Mouse (Mus musculus): ENCODE data around the gene Pnkp. TPM values are rescaled to one million over a fixed set of nuclear protein-coding genes. Genes with fewer than 3 reads are reported as not detected.

Gene Pnkp
- polyA plus RNA-seq, 1 experiment = 261 TPM

- no peak overlapping the region for H3K27ac ChIP-seq (ENCODE audit: control insufficient read depth, insufficient read depth, low read depth, low read length, poor library complexity)
- 92% methylated on average over 7 of the region's 7 CpGs for WGBS
- peaks cover 6% of the 10 kb centered on the region; the same call in 1 of the 2 replicates for H3K4me1 ChIP-seq (ENCODE audit: control insufficient read depth, insufficient read depth, low read length)
- TF ChIP-seq CTCF (IDR thresholded peaks at IDR 0.05; ENCODE audit: control insufficient read depth, insufficient read depth, low read length) = no peak
- TF ChIP-seq POLR2A (IDR thresholded peaks at IDR 0.05; ENCODE audit: borderline replicate concordance, control insufficient read depth, low read depth, low read length) = no peak
- no peak overlapping the region for H3K4me3 ChIP-seq (replicated peaks; ENCODE audit: control insufficient read depth, low read depth, low read length)
Observed at GRCm38 (mm10) chr7:44846804-44847203, 10.1 kb upstream of the Pnkp start.

DNA sequence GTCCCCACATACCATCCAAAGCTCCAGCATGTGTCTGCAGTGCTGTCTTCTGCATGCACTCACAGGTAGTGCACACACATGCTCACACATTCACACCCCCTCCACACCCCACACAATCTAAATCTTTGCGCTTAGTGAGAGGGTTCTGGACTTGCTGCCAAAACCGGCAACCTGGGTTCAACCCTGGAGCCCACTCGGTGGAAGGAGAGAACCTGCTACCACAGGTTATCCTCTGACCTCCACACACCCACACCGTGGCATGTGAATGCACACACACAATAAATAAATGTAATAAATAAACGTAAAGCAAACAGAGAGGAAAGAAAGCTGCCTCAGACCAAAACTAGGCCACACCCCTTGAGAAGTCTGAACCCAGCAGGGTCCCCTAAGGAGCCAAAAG, 9.2 kb upstream of the Pnkp start:
- peaks cover 6% of the 10 kb centered on the region; the same call in 1 of the 2 replicates for H3K4me1 ChIP-seq (ENCODE audit: control insufficient read depth, insufficient read depth, low read length)
- peak overlapping the region; percentile 83 for H3K4me3 ChIP-seq (replicated peaks; ENCODE audit: control insufficient read depth, low read depth, low read length)
- WGBS = 72% methylated on average over 5 of the region's 5 CpGs
- TF ChIP-seq POLR2A (IDR thresholded peaks at IDR 0.05; ENCODE audit: borderline replicate concordance, control insufficient read depth, low read depth, low read length) = no peak
- no peak overlapping the region for H3K27ac ChIP-seq (ENCODE audit: control insufficient read depth, insufficient read depth, low read depth, low read length, poor library complexity)

DNA sequence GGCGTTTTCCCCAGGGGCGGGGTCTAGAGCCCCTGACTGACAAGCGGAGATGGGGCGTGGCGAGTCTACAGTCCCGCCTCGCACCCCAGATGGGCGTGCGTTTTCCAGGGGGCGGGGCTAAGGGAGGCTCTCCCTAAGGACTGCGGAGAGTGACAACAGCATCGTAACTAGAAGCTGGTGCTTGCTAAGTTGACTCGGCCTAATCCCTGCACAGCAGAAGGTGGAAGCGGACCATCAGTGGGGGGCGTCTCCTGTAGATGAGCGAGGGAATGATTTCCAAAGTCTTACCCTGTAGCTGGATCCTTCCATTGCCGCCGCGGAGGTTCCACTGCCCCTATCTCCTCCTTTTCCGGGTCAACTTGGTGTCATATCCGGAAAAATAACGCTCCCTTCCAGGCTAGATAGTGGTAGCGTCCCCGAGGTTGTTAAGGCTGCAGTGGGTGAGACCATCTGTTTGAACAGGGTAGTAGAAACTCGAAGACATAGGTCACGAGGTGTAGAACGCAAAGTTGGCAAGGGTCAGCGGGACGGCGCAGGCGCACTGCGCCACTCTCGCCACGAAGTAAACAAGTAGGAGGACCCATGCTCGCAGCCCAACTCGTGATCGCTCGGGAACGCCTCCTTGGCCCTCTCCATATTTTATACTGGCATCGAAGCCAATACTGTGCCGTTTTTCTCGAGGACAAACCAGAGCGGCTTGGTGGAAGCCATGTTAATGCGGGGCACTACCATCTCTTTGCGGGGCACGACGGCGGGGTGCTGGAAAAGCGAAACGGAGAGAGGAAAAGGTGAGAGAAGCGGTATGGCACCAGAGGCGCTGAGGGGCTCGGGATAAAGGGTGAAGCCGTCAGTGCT, 8.2 kb upstream of the Pnkp start, which contains the start of the genes Akt1s1 and Tbc1d17:
Akt1s1 (plus strand) TSS at position 431 of the 855 bp plus-strand sequence.
Tbc1d17 (minus strand) TSS at position 519 of the 855 bp plus-strand sequence.
- peaks cover 6% of the 10 kb centered on the region; the same call in 1 of the 2 replicates for H3K4me1 ChIP-seq (ENCODE audit: control insufficient read depth, insufficient read depth, low read length)
- peak within 1 kb of the TSS; percentile 90 for H3K27ac ChIP-seq (ENCODE audit: control insufficient read depth, insufficient read depth, low read depth, low read length, poor library complexity)
- peak; percentile 58; the same call in 1 of the 2 replicates for TF ChIP-seq POLR2A (IDR thresholded peaks at IDR 0.05; ENCODE audit: borderline replicate concordance, control insufficient read depth, low read depth, low read length)
- no peak; the same call in 1 of the 2 replicates for TF ChIP-seq CTCF (IDR thresholded peaks at IDR 0.05; ENCODE audit: control insufficient read depth, insufficient read depth, low read length)
- under 1% methylated on average over 54 of the region's 54 CpGs for WGBS
- H3K4me3 ChIP-seq (replicated peaks; ENCODE audit: control insufficient read depth, low read depth, low read length) = peak within 1 kb of the TSS; percentile 83

GRCm38 (mm10) chr7:44849416-44850111, 7.4 kb upstream of the Pnkp start:
- peak overlapping the region; percentile 90 for H3K27ac ChIP-seq (ENCODE audit: control insufficient read depth, insufficient read depth, low read depth, low read length, poor library complexity)
- peaks cover 6% of the 10 kb centered on the region; the same call in 1 of the 2 replicates for H3K4me1 ChIP-seq (ENCODE audit: control insufficient read depth, insufficient read depth, low read length)
- under 1% methylated on average over 41 of the region's 41 CpGs for WGBS
- TF ChIP-seq CTCF (IDR thresholded peaks at IDR 0.05; ENCODE audit: control insufficient read depth, insufficient read depth, low read length) (no peak), POLR2A (IDR thresholded peaks at IDR 0.05; ENCODE audit: borderline replicate concordance, control insufficient read depth, low read depth, low read length) (no peak)
- H3K4me3 ChIP-seq (replicated peaks; ENCODE audit: control insufficient read depth, low read depth, low read length) = peak overlapping the region; percentile 83

DNA sequence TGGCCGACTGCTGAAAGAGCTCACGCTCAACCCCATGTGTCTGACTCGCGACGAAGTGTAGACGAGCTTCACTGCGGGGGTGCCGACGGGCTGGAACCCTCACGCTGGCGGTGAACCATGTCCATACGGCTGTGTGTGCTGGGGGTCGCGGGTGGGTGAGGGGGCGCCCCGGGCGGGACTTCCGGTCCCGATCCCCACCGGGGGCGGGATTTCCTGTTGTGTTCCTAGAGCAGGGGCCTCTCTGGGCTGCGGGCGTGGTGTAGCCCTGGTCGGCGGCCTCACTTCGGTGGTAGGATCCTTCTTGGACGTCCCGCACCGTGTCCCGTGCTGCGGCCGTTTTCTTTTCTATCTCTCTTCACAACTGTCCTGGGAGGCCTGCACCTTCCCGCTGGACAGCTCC, 6.8 kb upstream of the Pnkp start:
- Histone ChIP-seq H3K4me3 (replicated peaks; ENCODE audit: control insufficient read depth, low read depth, low read length) (peak overlapping the region; percentile 83), H3K27ac (ENCODE audit: control insufficient read depth, insufficient read depth, low read depth, low read length, poor library complexity) (peak overlapping the region; percentile 90), H3K4me1 (ENCODE audit: control insufficient read depth, insufficient read depth, low read length) (peaks cover 6% of the 10 kb centered on the region; the same call in 1 of the 2 replicates)
- TF ChIP-seq CTCF (IDR thresholded peaks at IDR 0.05; ENCODE audit: control insufficient read depth, insufficient read depth, low read length) = no peak
- no peak for TF ChIP-seq POLR2A (IDR thresholded peaks at IDR 0.05; ENCODE audit: borderline replicate concordance, control insufficient read depth, low read depth, low read length)
- WGBS = under 1% methylated on average over 33 of the region's 33 CpGs

GRCm38 (mm10) chr7:44850789-44851624, 5.9 kb upstream of the Pnkp start:
- Histone ChIP-seq H3K4me3 (replicated peaks; ENCODE audit: control insufficient read depth, low read depth, low read length) (no peak overlapping the region), H3K27ac (ENCODE audit: control insufficient read depth, insufficient read depth, low read depth, low read length, poor library complexity) (peak overlapping the region; percentile 90), H3K4me1 (ENCODE audit: control insufficient read depth, insufficient read depth, low read length) (peaks cover 7% of the 10 kb centered on the region; the same call in 1 of the 2 replicates)
- no peak for TF ChIP-seq POLR2A (IDR thresholded peaks at IDR 0.05; ENCODE audit: borderline replicate concordance, control insufficient read depth, low read depth, low read length)
- no peak for TF ChIP-seq CTCF (IDR thresholded peaks at IDR 0.05; ENCODE audit: control insufficient read depth, insufficient read depth, low read length)
- 59% methylated on average over 8 of the region's 8 CpGs for WGBS

DNA sequence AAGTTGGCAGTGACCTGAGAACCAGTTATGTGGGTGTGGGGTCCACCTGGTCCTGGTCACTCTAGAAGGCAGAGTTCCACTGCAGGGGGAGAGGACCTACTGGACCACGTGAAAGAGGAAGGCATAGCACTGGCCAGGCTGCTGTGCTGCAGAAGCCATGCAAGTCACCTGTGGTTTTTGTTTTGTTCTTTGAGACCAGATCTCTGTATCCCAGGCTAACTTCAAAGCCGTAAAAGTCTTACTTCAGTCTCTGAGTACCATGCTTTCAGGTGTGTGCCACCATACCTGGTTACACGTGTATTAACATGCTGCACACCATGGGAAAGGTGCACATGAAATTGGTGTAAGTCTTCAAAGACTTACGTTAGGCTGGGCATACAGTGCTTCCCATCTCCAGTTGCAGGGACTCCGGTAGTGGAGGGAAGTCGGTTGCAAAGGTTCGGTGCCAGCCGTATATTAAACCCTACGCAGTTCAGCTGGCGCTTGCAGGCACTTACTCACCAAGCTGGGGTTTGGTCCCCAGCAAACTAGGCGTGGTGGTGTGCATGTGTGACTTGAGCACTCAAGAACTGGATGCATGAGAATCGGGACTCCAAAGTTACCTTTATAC, 5.2 kb upstream of the Pnkp start:
- TF ChIP-seq CTCF (IDR thresholded peaks at IDR 0.05; ENCODE audit: control insufficient read depth, insufficient read depth, low read length) (no peak), POLR2A (IDR thresholded peaks at IDR 0.05; ENCODE audit: borderline replicate concordance, control insufficient read depth, low read depth, low read length) (no peak)
- H3K4me1 ChIP-seq (ENCODE audit: control insufficient read depth, insufficient read depth, low read length) = peaks cover 7% of the 10 kb centered on the region; the same call in 1 of the 2 replicates
- 83% methylated on average over 12 of the region's 12 CpGs for WGBS
- H3K27ac ChIP-seq (ENCODE audit: control insufficient read depth, insufficient read depth, low read depth, low read length, poor library complexity) = 0 out of 2 replicates have a peak overlapping the region, but pooled peaks have one; percentile 3
- H3K4me3 ChIP-seq (replicated peaks; ENCODE audit: control insufficient read depth, low read depth, low read length) = no peak overlapping the region

All from bone marrow, adult 2 months (tissue).